Mouse (Mus musculus) hematopoietic stem cell, adult 5-6 weeks (primary cell): ENCODE measurements at regions not wholly inside any gene's neighbourhood (a gene's known extent, or its start where the extent isn't known, plus 50 kb on each side); places are given as distances from the start of the nearest gene placed in this dataset.

Source experiments
- ATAC-seq, 2 experiments: fragments of 125-278 bp in 1 of 2; replicated peaks in 1 of 2; 2 replicates each; pipeline ENCODE4 v1.8.0; 2016 to 2017; ENCODE audit warnings: inconsistent platforms in 2 of 2, mild to moderate bottlenecking in 2 of 2, moderate number of reproducible peaks in 2 of 2, low read depth in 1 of 2, moderate TSS enrichment in 1 of 2; ENCODE audit not compliant: low FRiP score in 2 of 2, poor library complexity in 2 of 2, severe bottlenecking in 2 of 2, insufficient read depth in 1 of 2, low TSS enrichment in 1 of 2

GRCm38 (mm10) chr5:125979801-125980200 is 448.2 kb downstream of the Tmem132b start:
- ATAC-seq = no peak

- ATAC-seq = no peak
These were observed 453.8 kb downstream of the Tmem132b start for GRCm38 (mm10) chr5:125985356-125985755.

GRCm38 (mm10) chr5:125997173-125997572 is 465.6 kb downstream of the Tmem132b start:
- ATAC-seq = no peak

- ATAC-seq = no peak
These were observed 476.3 kb downstream of the Tmem132b start for GRCm38 (mm10) chr5:126007871-126008270.

GRCm38 (mm10) chr5:126008321-126008720 is 476.7 kb downstream of the Tmem132b start:
- ATAC-seq = no peak

- ATAC-seq = no peak
These were observed 488.2 kb downstream of the Tmem132b start for GRCm38 (mm10) chr5:126019781-126020180.

- no peak for ATAC-seq
These were observed 492.3 kb downstream of the Tmem132b start for GRCm38 (mm10) chr5:126023906-126024305.

- no peak for ATAC-seq
These were observed 503.3 kb downstream of the Tmem132b start for GRCm38 (mm10) chr5:126034846-126035245.

- ATAC-seq = no peak
These were observed 505.1 kb downstream of the Tmem132b start for GRCm38 (mm10) chr5:126036686-126037085.

- ATAC-seq = no peak
These were observed 514.2 kb downstream of the Tmem132b start for GRCm38 (mm10) chr5:126045761-126046160.

GRCm38 (mm10) chr5:126063644-126064043 is 532.1 kb downstream of the Tmem132b start:
- ATAC-seq = no peak

- no peak for ATAC-seq
These were observed 547.8 kb downstream of the Tmem132b start for GRCm38 (mm10) chr5:126079281-126079838.

- no peak for ATAC-seq
These were observed 556.8 kb downstream of the Tmem132b start for GRCm38 (mm10) chr5:126088251-126088914.

- no peak for ATAC-seq
These were observed 561.6 kb downstream of the Tmem132b start for GRCm38 (mm10) chr5:126093196-126093595.

GRCm38 (mm10) chr5:126096616-126097261 is 565.2 kb downstream of the Tmem132b start:
- no peak for ATAC-seq

- no peak for ATAC-seq
These were observed 565.7 kb downstream of the Tmem132b start for GRCm38 (mm10) chr5:126097262-126097628.

GRCm38 (mm10) chr5:126098433-126098832 is 566.9 kb downstream of the Tmem132b start:
- ATAC-seq = no peak

- no peak for ATAC-seq
These were observed 568.4 kb downstream of the Tmem132b start for GRCm38 (mm10) chr5:126099931-126100330.

GRCm38 (mm10) chr5:126104464-126104863 is 572.9 kb downstream of the Tmem132b start:
- no peak for ATAC-seq
